9 mouse cellular contexts compared by ENCODE assay signal in the genomic region with DNA sequence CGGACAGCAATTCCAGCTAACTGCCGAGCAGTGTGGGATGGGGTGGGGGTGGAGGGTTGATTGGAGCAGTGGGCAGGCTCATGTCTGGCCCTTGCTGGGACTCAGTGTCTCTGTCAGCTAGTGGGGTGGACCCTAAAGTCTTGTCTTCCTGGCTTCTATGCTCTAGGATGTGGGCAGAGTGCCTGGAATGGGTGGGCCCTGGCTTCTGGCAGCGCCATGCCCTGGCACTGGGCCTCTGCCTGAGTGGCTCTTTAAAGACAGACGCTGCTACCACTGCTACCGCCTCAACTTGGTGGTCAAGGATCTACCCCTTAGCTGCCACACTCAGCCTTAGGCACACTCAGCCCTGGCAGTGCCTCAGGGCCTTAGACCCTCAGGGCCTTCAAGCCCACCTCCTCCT. TPM values are rescaled to one million over a fixed set of nuclear protein-coding genes. Genes with fewer than 3 reads are reported as not detected.
DNase-seq lines count a peak whose midpoint lies in the region; ATAC-seq and TF ChIP-seq lines count a peak whose summit lies in the region.
"Had no signal": no experiment of that assay in that cellular context is flagged by ENCODE, and none has a peak within 500 bp of the region (broad histone marks: within the 10 kb centered on the region; RNA-seq: fewer than 3 reads in every experiment).

No protein-coding gene starts in this region.

- peaks cover 7% of the 10 kb centered on the region; the same call in 1 of the 2 replicates for H3K36me3 ChIP-seq in heart, embryonic 15.5 days

- H3K4me3 ChIP-seq in embryonic fibroblast, embryonic 13.5 days (ENCODE audit: insufficient read depth, low read length): peak overlapping the region; percentile 41
- H3K4me3 ChIP-seq in heart, embryonic 15.5 days: peak overlapping the region; percentile 47
- H3K4me3 ChIP-seq in layer of hippocampus, adult 2 months: peak overlapping the region; percentile 46

- peak; percentile 80 for DNase-seq in urinary bladder, postnatal 14 days (ENCODE audit: low spot score)
- DNase-seq in urinary bladder, adult 2 months (ENCODE audit: low spot score): no peak
- peak; percentile 69 to 75 for DNase-seq in layer of hippocampus, adult 2 months (ENCODE audit: low spot score in 2 of 2)
- peak; percentile 89 for DNase-seq in lung, postnatal 25 days (ENCODE audit: low spot score)
- DNase-seq in testis, postnatal 10 days (ENCODE audit: low spot score): peak; percentile 82
- no peak for DNase-seq in spleen, postnatal 14 days (ENCODE audit: low spot score in 2 of 2)

- ATAC-seq in heart, embryonic 15.5 days (replicated peaks; ENCODE audit: insufficient number of reproducible peaks, insufficient read depth, low FRiP score, low read depth): peak; percentile 15; the same call in 1 of the 2 replicates

- H3K4me2 ChIP-seq in heart, embryonic 15.5 days: peak overlapping the region; percentile 68

- peak overlapping the region; percentile 61; the same call in 1 of the 2 replicates for H3K9ac ChIP-seq in heart, embryonic 15.5 days
- H3K9ac ChIP-seq: liver, embryonic 14.5 days had no signal

- H3K27me3 ChIP-seq in heart, embryonic 15.5 days: no peaks in the 10 kb centered on the region

- 17% methylated on average over 5 of the region's 5 CpGs for WGBS in heart, embryonic 15.5 days

- TF ChIP-seq CTCF in embryonic fibroblast, embryonic 13.5 days (IDR thresholded peaks at IDR 0.05; ENCODE audit: borderline replicate concordance, insufficient read depth, low read length): no peak
- TF ChIP-seq CTCF in layer of hippocampus, adult 2 months (conservative IDR thresholded peaks at IDR 0.05): no peak

- no peaks in the 10 kb centered on the region for H3K9me3 ChIP-seq in heart, embryonic 15.5 days (replicated peaks)

- TF ChIP-seq POLR2A in embryonic fibroblast, embryonic 13.5 days (IDR thresholded peaks at IDR 0.05; ENCODE audit: low read depth, low read length): peak; percentile 51; the same call in 1 of the 2 replicates

- peak overlapping the region; percentile 87 for H3K27ac ChIP-seq in embryonic fibroblast, embryonic 13.5 days (ENCODE audit: insufficient read depth, low read length)
- H3K27ac ChIP-seq in heart, embryonic 15.5 days: peak overlapping the region; percentile 95
- H3K27ac ChIP-seq in layer of hippocampus, adult 2 months: peak overlapping the region; percentile 88
- H3K27ac ChIP-seq: liver, embryonic 14.5 days had no signal

- H3K4me1 ChIP-seq in embryonic fibroblast, embryonic 13.5 days (ENCODE audit: control insufficient read depth, insufficient read depth, low read length): peaks cover 9% of the 10 kb centered on the region; the same call in 1 of the 2 replicates
- H3K4me1 ChIP-seq in heart, embryonic 15.5 days (replicated peaks): peaks cover 64% of the 10 kb centered on the region

RNA-seq across cellular contexts. Expression of gene Ak1, which starts 7.2 kb away (rescaled TPM):
- polyA plus RNA-seq in urinary bladder, adult 2 months (2012; rRNA removed): 43.8 and 59.1 TPM in 2 replicates
- polyA plus RNA-seq in embryonic fibroblast, embryonic 13.5 days (2011; ENCODE audit: insufficient read length, low read depth, missing spikeins): 157 and 266 TPM in 2 replicates
- 360 and 390 TPM in 2 replicates for polyA plus RNA-seq in heart, embryonic 15.5 days (2015; fragmentation: Nextera tagmentation; extraction: Ambion mirVana)
- total RNA-seq in layer of hippocampus, adult 2 months (2021): 100 to 1,000 TPM; 120 to 123 TPM

RNA-seq across cellular contexts. Expression of gene Eng, which starts 17.7 kb away (rescaled TPM):
- polyA plus RNA-seq in urinary bladder, adult 2 months (2012; rRNA removed): 59.8 and 73.9 TPM in 2 replicates
- 15.1 and 17.1 TPM in 2 replicates for polyA plus RNA-seq in embryonic fibroblast, embryonic 13.5 days (2011; ENCODE audit: insufficient read length, low read depth, missing spikeins)
- polyA plus RNA-seq in heart, embryonic 15.5 days (2015; fragmentation: Nextera tagmentation; extraction: Ambion mirVana): 144 and 163 TPM in 2 replicates
- 10 to 100 TPM; 16.4 to 19.7 TPM for total RNA-seq in layer of hippocampus, adult 2 months (2021)

RNA-seq across cellular contexts. Expression of gene St6galnac6, which starts 29.2 kb away (rescaled TPM):
- 20.8 and 33.1 TPM in 2 replicates for polyA plus RNA-seq in urinary bladder, adult 2 months (2012; rRNA removed)
- polyA plus RNA-seq in embryonic fibroblast, embryonic 13.5 days (2011; ENCODE audit: insufficient read length, low read depth, missing spikeins): 33.3 and 39.3 TPM in 2 replicates
- polyA plus RNA-seq in heart, embryonic 15.5 days (2015; fragmentation: Nextera tagmentation; extraction: Ambion mirVana): 28.5 and 29.0 TPM in 2 replicates
- total RNA-seq in layer of hippocampus, adult 2 months (2021): 100 to 1,000 TPM; 117 to 124 TPM

RNA-seq across cellular contexts. Expression of gene St6galnac4, which starts 41.8 kb away (rescaled TPM):
- 13.3 and 16.1 TPM in 2 replicates for polyA plus RNA-seq in urinary bladder, adult 2 months (2012; rRNA removed)
- polyA plus RNA-seq in embryonic fibroblast, embryonic 13.5 days (2011; ENCODE audit: insufficient read length, low read depth, missing spikeins): 20.4 and 21.5 TPM in 2 replicates
- polyA plus RNA-seq in heart, embryonic 15.5 days (2015; fragmentation: Nextera tagmentation; extraction: Ambion mirVana): 33.5 and 38.7 TPM in 2 replicates
- 10 to 100 TPM; 36.4 to 40.0 TPM for total RNA-seq in layer of hippocampus, adult 2 months (2021)

RNA-seq across cellular contexts. Expression of gene 9430097D07Rik, which starts 53.2 kb away (rescaled TPM):
- 0.07 TPM in 1 of 2 replicates, not detected in the other for polyA plus RNA-seq in urinary bladder, adult 2 months (2012; rRNA removed)
- not detected in 2 replicates for polyA plus RNA-seq in embryonic fibroblast, embryonic 13.5 days (2011; ENCODE audit: insufficient read length, low read depth, missing spikeins)
- 0.08 TPM in 1 of 2 replicates, not detected in the other for polyA plus RNA-seq in heart, embryonic 15.5 days (2015; fragmentation: Nextera tagmentation; extraction: Ambion mirVana)
- under 1 TPM in 1 of 2 experiments, not detected in 1; 0.71 TPM for total RNA-seq in layer of hippocampus, adult 2 months (2021)

Comparison
In these comparisons a context has a peak if more than half of its experiments do, and no peak if none do; other contexts are left out.
1. DNase-seq: peak in urinary bladder, postnatal 14 days (single experiment), layer of hippocampus, adult 2 months (2 of 2), lung, postnatal 25 days (single experiment) and testis, postnatal 10 days (single experiment); none in urinary bladder, adult 2 months (single experiment) and spleen, postnatal 14 days (0 of 2).
2. Peak in every context shown above with its lines, with median percentiles within 50 percentile points of each other: H3K27ac ChIP-seq and H3K4me3 ChIP-seq.